Mouse (Mus musculus) megakaryocyte, embryonic 14.5 days (primary cell): ENCODE measurements around the gene Shc2. TPM values are rescaled to one million over a fixed set of nuclear protein-coding genes. Genes with fewer than 3 reads are reported as not detected.

Experiments
- H3K27me3 ChIP-seq: replicated peaks from 2 replicates; pipeline ENCODE3; 2012; ENCODE audit warnings: inconsistent platforms
- H3K36me3 ChIP-seq: replicated peaks from 2 replicates; pipeline ENCODE3; 2012; ENCODE audit warnings: low read length, inconsistent platforms, mixed read lengths
- H3K4me1 ChIP-seq: 2 replicates; pipeline ENCODE4 v1.6.1; 2012; ENCODE audit warnings: inconsistent platforms
- H3K4me3 ChIP-seq: replicated peaks from 2 replicates; pipeline ENCODE3; 2012; ENCODE audit warnings: moderate library complexity, mild to moderate bottlenecking, inconsistent platforms
- H3K9me3 ChIP-seq: 2 replicates; pipeline ENCODE4 v1.6.1; 2012; ENCODE audit warnings: inconsistent platforms
- FLI1 ChIP-seq: IDR thresholded peaks from 2 replicates; pipeline ENCODE4 v1.6.1; 2012; ENCODE audit warnings: low read length, inconsistent platforms, mixed read lengths
- GATA1 ChIP-seq: IDR thresholded peaks from 3 replicates; pipeline ENCODE4 v1.6.1; 2012; ENCODE audit warnings: mixed read lengths, low read length, inconsistent platforms, borderline replicate concordance
- polyA plus RNA-seq: library from polyadenylated mRNA; stranded (reverse); fragments of >175 nt; gene quantifications from 2 replicates; pipeline ENCODE4 v1.2.3, GENCODE M21; 2012; ENCODE audit warnings: low replicate concordance; ENCODE audit not compliant: insufficient read depth

Gene Shc2
- polyA plus RNA-seq, 1 experiment = not detected

DNA sequence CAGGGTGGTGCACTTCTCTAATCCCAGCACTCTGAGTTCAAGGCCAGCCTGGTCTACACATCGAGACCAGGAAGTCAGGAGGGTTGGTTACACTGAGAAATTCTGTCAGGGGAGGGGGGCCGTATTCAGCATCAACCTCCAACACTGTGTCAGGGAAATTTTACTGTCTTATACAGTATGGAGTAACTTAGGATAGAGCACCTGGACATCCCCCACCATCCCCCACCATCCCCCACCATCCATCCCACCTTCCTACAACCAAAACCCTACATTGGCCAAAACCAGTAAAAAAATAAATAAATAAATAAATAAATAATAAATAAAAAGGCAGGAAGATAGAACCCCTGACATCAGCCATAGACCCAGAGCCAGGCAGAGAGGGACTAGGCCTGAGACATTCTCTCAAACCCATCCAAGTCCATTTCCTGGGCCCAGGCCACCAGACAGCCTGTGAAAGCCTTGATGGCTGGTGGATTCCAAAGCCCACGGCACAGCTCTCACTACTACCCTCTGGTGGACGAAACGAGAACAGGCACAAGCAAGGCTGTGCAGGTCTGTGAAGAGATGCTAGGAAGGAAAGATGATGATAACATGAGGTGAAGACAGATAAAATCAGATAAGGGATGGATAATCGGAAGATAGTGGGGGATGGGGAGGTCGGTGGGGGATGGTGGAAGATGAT lies 11.5 kb upstream of the Shc2 start:
- Histone ChIP-seq H3K36me3 (no peaks in the 10 kb centered on the region), H3K9me3 (peaks cover 5% of the 10 kb centered on the region), H3K4me3 (no peak overlapping the region), H3K4me1 (no peaks in the 10 kb centered on the region), H3K27me3 (peaks cover 58% of the 10 kb centered on the region)
- TF ChIP-seq FLI1 (no peak), GATA1 (no peak)

- H3K4me3 ChIP-seq = no peak within 1 kb of the TSS
- H3K36me3 ChIP-seq = no peaks in the 10 kb centered on the region
- H3K27me3 ChIP-seq = peaks cover 49% of the 10 kb centered on the region
- TF ChIP-seq FLI1 (no peak), GATA1 (no peak)
- H3K9me3 ChIP-seq = no peaks in the 10 kb centered on the region
- no peaks in the 10 kb centered on the region for H3K4me1 ChIP-seq
These were observed 8.0 kb upstream of the Shc2 start, which contains the start of gene Odf3l2 for GRCm38 (mm10) chr10:79645711-79646110. Odf3l2 (minus strand) TSS chr10:79645738.

- H3K36me3 ChIP-seq = no peaks in the 10 kb centered on the region
- H3K9me3 ChIP-seq = 0 out of 2 replicates have a peak, but pooled peaks cover 6% of the 10 kb centered on the region
- peaks cover 80% of the 10 kb centered on the region for H3K27me3 ChIP-seq
- TF ChIP-seq GATA1 (no peak), FLI1 (no peak)
- peaks cover 10% of the 10 kb centered on the region for H3K4me1 ChIP-seq
- no peak overlapping the region for H3K4me3 ChIP-seq
These were observed 927 bp upstream of the Shc2 start for GRCm38 (mm10) chr10:79638486-79639204.

GRCm38 (mm10) chr10:79636287-79636686 lies 1.4 kb downstream of the Shc2 start:
- Histone ChIP-seq H3K36me3 (no peaks in the 10 kb centered on the region), H3K4me1 (peaks cover 16% of the 10 kb centered on the region), H3K9me3 (0 out of 2 replicates have a peak, but pooled peaks cover 6% of the 10 kb centered on the region), H3K27me3 (peaks cover 87% of the 10 kb centered on the region), H3K4me3 (no peak overlapping the region)
- TF ChIP-seq FLI1 (no peak), GATA1 (no peak)

DNA sequence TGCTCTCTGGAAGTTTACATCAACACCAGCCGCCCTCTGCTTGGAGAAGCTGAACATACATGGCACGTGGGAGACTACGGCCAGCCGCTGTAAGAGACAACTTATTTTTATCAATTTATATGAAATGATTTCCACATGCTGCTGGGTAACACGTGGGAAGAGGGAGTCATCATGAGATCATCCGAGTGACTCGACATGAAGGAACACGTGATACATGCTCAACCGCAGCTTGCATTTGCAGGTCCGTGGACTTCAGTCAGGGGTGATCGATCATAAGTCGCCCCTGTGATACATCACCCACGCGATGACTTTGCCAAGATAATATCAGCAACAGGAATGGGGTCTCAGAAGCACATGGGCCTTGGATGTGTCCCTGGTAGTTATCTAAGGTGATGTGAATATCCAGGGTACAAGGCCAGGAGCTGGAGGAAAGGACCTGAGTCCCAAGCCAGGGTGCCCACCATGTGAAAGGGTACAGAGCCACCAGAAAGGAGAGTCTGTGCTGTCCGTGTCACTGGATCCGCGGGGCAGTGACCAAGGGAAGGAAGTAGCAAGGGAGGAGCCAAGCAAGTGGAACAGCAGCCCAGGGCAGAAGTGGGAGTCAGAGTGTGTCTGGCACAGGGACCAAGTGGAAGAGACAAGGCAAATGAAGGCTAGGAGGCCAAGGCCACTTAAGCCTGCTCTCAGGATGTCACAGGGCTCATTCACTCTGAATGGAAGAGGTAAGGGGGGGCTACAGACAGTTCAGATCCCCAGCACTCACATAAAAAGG lies 4.5 kb downstream of the Shc2 start:
- TF ChIP-seq FLI1 (no peak), GATA1 (no peak)
- H3K36me3 ChIP-seq = no peaks in the 10 kb centered on the region
- H3K27me3 ChIP-seq = peaks cover 82% of the 10 kb centered on the region
- H3K4me1 ChIP-seq = peaks cover 16% of the 10 kb centered on the region
- H3K4me3 ChIP-seq = peak overlapping the region; percentile 12
- peaks cover 13% of the 10 kb centered on the region for H3K9me3 ChIP-seq

- no peak for TF ChIP-seq GATA1
- no peak for TF ChIP-seq FLI1
- Histone ChIP-seq H3K36me3 (no peaks in the 10 kb centered on the region), H3K4me3 (no peak overlapping the region), H3K4me1 (peaks cover 9% of the 10 kb centered on the region; the same call in 1 of the 2 replicates), H3K9me3 (peaks cover 10% of the 10 kb centered on the region), H3K27me3 (peaks cover 74% of the 10 kb centered on the region)
These were observed 6.3 kb downstream of the Shc2 start for GRCm38 (mm10) chr10:79631432-79631831.

GRCm38 (mm10) chr10:79628377-79628776 lies 9.3 kb downstream of the Shc2 start:
- H3K9me3 ChIP-seq = peaks cover 6% of the 10 kb centered on the region
- H3K27me3 ChIP-seq = peaks cover 71% of the 10 kb centered on the region
- H3K36me3 ChIP-seq = no peaks in the 10 kb centered on the region
- H3K4me1 ChIP-seq = peaks cover 3% of the 10 kb centered on the region; the same call in 1 of the 2 replicates
- no peak overlapping the region for H3K4me3 ChIP-seq
- TF ChIP-seq GATA1 = no peak

DNA sequence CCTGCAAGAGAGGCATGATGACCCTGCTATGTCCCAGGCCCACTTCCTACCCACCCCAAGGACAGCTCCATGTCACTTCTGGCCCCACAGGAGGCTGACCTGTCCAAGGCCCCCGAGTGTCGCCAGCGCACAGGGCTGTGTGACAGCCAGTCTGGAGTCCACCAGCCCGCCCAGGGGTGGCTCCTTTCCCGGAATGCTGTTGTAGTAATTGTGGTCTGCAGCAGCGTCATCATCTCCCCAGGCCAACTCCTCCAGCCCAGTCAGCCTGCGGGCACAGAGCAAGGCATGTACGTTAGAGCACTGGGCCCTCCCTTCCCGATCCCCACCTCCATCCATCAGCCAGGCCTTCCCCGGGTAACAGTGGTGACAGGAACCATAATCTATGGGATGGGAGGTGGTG lies 11.6 kb downstream of the Shc2 start:
- peaks cover 69% of the 10 kb centered on the region for H3K27me3 ChIP-seq
- TF ChIP-seq GATA1 (no peak), FLI1 (no peak)
- H3K36me3 ChIP-seq = no peaks in the 10 kb centered on the region
- no peaks in the 10 kb centered on the region for H3K4me1 ChIP-seq
- H3K9me3 ChIP-seq = peaks cover 6% of the 10 kb centered on the region
- H3K4me3 ChIP-seq = no peak overlapping the region

DNA sequence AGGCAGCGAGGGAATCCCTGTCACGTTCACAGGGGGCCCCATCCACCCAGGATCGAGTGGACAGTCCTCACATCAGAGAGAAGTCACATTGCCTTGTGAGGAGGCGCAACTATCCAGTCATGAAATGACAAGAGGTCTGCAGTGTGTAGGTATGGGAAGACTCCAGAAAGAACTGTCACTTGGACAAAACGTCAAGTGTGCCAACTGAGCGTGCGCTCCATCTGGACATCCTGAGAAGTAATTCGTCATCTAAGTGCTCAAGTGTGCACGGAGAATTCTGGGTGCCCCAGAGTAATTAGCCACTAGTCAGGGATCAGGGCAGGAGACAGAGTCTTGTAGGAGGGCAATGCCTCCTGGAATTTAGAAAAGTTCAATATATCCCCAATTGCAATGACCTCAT lies 12.3 kb downstream of the Shc2 start:
- Histone ChIP-seq H3K4me1 (no peaks in the 10 kb centered on the region), H3K4me3 (no peak overlapping the region), H3K27me3 (peaks cover 74% of the 10 kb centered on the region), H3K9me3 (peaks cover 5% of the 10 kb centered on the region), H3K36me3 (no peaks in the 10 kb centered on the region)
- TF ChIP-seq GATA1 (no peak), FLI1 (no peak)
